Mouse (Mus musculus) ES-Bruce4 (cell line): ENCODE results near the gene Bend3. TPM values are rescaled to one million over a fixed set of nuclear protein-coding genes. Genes with fewer than 3 reads are reported as not detected.
A peak's percentile ranks its signal among the peaks of the same experiment; 100 is the strongest.

Source experiments
- H3K27ac ChIP-seq: 2 replicates; pipeline ENCODE4 v1.5.1; 2012; ENCODE audit warnings: low read length, inconsistent platforms; ENCODE audit not compliant: insufficient read depth
- H3K27me3 ChIP-seq: 2 replicates; pipeline ENCODE4 v1.6.1; 2012; ENCODE audit warnings: mild to moderate bottlenecking, low read length, inconsistent platforms; ENCODE audit not compliant: control insufficient read depth, poor library complexity, insufficient read depth, severe bottlenecking
- H3K36me3 ChIP-seq: 2 replicates; pipeline ENCODE4 v1.6.1; 2012; ENCODE audit warnings: inconsistent platforms, mild to moderate bottlenecking, low read length, moderate library complexity; ENCODE audit not compliant: control insufficient read depth, poor library complexity, insufficient read depth, severe bottlenecking
- H3K4me1 ChIP-seq: one replicate; pipeline ENCODE4 v1.8.1; 2011; ENCODE audit warnings: low read length; ENCODE audit not compliant: control insufficient read depth, insufficient read depth
- H3K4me3 ChIP-seq: 2 replicates; pipeline ENCODE4 v1.5.1; 2011; ENCODE audit warnings: low read depth, mild to moderate bottlenecking, low read length
- H3K9ac ChIP-seq: 2 replicates; pipeline ENCODE4 v1.6.1; 2012; ENCODE audit warnings: low read depth, mild to moderate bottlenecking, inconsistent platforms; ENCODE audit not compliant: poor library complexity, severe bottlenecking
- H3K9me3 ChIP-seq: replicated peaks from 2 replicates; pipeline ENCODE4 v1.6.1; 2012; ENCODE audit warnings: mild to moderate bottlenecking, low read length, inconsistent platforms; ENCODE audit not compliant: control insufficient read depth, poor library complexity, insufficient read depth, severe bottlenecking
- CTCF ChIP-seq: IDR thresholded peaks from one replicate; pipeline ENCODE4 v1.8.1; 2011; ENCODE audit warnings: low read depth, low read length
- EP300 ChIP-seq: IDR thresholded peaks from 2 replicates; pipeline ENCODE4 v1.6.1; 2011; ENCODE audit warnings: low read depth, low read length; ENCODE audit not compliant: insufficient read depth
- POLR2A ChIP-seq: IDR thresholded peaks from one replicate; pipeline ENCODE4 v1.8.1; 2011; ENCODE audit warnings: low read length; ENCODE audit not compliant: insufficient read depth
- polyA plus RNA-seq: library from polyadenylated mRNA; stranded (reverse); fragments of >200 nt; gene quantifications from 2 replicates; pipeline ENCODE4 v1.2.4, GENCODE M21; 2011; ENCODE audit warnings: low read depth; ENCODE audit not compliant: missing spikeins, insufficient read depth, insufficient read length

Gene Bend3
- polyA plus RNA-seq, 1 experiment: 18.2 TPM

DNA sequence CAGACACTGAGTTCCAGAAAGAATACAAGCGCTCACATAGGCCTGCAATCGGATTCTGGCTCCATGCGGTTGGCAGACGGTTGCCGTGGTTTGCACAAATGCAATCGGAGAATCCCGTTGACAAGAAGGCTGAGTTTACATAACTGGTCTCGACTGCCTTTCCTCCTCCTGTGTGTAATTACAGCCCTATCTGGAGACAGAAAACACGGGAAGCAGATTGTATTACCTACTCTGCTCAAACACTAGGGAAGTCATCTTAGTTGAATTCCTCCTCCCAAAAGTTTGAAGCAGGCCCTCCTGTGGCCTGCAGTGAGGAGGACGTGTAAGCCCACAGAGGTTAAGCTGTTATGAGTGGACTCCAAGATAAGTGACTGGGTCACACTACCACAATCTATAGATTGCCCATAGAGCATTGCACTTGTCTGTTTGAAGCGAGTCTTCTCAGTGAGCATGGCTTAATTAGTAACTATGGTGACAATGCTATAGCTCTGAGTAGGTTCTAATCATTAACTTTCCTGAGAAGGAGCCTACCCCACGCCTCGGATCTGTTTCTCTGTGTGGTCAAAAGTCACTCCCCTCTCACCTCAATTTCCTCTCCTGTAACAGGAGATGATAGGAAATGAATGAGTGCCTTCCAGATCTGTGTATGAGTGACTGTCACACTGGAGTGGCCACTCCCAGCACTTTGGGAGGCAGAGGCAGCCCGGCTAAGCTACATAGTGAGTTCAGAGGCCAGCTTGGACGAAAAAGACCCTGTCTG lies 37.5 kb upstream of the Bend3 start:
- Histone ChIP-seq H3K4me1 (peaks cover 5% of the 10 kb centered on the region), H3K27ac (no peak overlapping the region), H3K36me3 (no peaks in the 10 kb centered on the region), H3K9ac (no peak overlapping the region), H3K27me3 (no peaks in the 10 kb centered on the region), H3K4me3 (no peak overlapping the region), H3K9me3 (no peaks in the 10 kb centered on the region)
- no peak for TF ChIP-seq POLR2A
- no peak for TF ChIP-seq CTCF
- no peak for TF ChIP-seq EP300

- Histone ChIP-seq H3K9me3 (no peaks in the 10 kb centered on the region), H3K9ac (no peak overlapping the region), H3K27ac (no peak overlapping the region), H3K4me1 (no peaks in the 10 kb centered on the region), H3K36me3 (no peaks in the 10 kb centered on the region), H3K27me3 (no peaks in the 10 kb centered on the region), H3K4me3 (no peak overlapping the region)
- no peak for TF ChIP-seq EP300
- TF ChIP-seq CTCF: no peak
- no peak for TF ChIP-seq POLR2A
Observed at GRCm38 (mm10) chr10:43448656-43449055, 30.0 kb upstream of the Bend3 start.

DNA sequence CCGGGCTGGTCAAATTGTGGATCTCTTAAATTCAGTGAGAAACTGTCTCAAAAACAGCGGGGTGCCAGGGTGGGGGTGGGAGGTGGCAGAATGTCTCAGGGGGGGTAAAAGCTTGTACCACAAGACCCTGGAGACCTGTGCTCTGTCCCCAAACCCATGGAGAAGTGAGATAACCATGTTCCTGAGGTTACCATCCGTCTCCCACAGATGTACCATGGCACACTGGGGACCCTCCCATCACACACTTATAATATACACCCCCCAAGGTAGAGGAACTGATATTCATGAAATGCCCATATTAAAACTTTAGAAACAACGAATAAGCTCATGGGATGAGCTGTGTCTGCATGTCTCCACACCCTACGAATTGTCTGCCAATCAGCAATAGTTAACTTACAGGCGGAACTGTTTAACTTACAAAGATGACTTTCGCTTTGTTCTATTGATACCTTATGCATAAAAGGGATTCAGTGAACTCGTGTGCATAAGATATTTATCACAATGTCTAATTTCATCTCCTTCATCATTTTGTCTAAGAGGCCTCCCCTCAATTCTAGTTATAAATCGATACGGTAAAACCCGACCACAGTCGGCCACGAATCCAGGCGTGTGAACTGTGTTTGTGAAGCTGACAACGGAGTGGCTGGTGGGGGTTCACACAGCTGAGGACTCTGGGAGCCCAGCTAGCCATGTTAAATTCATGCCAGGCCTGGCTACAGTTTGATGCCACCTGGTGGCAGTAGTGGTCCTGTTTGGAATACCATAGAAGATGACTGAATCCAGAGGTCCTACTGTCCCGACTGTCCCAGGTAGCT lies 26.6 kb upstream of the Bend3 start:
- H3K27ac ChIP-seq: no peak overlapping the region
- H3K4me3 ChIP-seq: no peak overlapping the region
- no peaks in the 10 kb centered on the region for H3K9me3 ChIP-seq

DNA sequence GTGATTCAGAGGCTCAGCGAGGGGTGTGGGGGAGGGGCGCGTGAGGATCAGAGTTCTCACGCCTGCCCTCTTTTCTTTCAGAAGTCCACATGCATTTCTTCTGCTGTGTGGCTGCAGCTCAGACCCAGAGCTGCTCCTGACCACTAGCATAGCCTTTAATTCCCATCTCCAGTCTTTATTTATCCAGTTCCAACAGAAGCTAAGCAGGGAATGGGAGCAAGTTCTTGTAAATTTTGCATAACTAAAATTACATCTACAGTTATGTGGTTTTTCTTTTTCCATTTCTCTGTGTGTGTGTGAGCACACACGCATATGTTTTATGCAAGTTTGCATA lies 26.0 kb upstream of the Bend3 start:
- no peak overlapping the region for H3K9ac ChIP-seq
- H3K4me1 ChIP-seq: no peaks in the 10 kb centered on the region
- no peaks in the 10 kb centered on the region for H3K27me3 ChIP-seq
- H3K27ac ChIP-seq: no peak overlapping the region
- peaks cover 5% of the 10 kb centered on the region; the same call in 1 of the 2 replicates for H3K9me3 ChIP-seq
- no peak overlapping the region for H3K4me3 ChIP-seq
- no peak for TF ChIP-seq CTCF
- no peak for TF ChIP-seq EP300
- TF ChIP-seq POLR2A: no peak
- H3K36me3 ChIP-seq: no peaks in the 10 kb centered on the region

More for the DNA sequence above, 26.6 kb upstream of the Bend3 start:
- TF ChIP-seq CTCF: peak; percentile 59
- no peak for TF ChIP-seq POLR2A
- H3K27me3 ChIP-seq: no peaks in the 10 kb centered on the region
- no peaks in the 10 kb centered on the region for H3K36me3 ChIP-seq
- no peaks in the 10 kb centered on the region for H3K4me1 ChIP-seq
- no peak overlapping the region for H3K9ac ChIP-seq

DNA sequence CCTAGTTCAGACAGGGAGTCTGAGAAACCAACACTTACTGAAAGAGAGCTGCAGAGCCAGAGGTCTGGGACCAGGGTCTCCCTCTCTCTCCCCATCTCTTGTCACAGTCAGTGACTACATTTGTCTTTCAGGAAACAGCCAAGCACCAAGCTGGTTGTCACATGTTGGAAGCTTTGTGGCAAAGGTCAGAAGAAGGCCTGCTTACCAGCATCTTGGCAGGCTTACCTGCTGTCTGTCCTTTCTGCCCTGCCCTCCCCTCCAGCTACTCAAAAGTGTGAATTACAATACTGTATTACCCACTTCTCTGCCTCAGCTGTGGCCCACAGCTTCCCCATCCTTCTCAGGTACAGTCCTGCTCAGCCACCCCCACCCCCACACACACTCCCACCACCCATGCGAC lies 24.4 kb upstream of the Bend3 start:
- H3K4me3 ChIP-seq: no peak overlapping the region
- no peaks in the 10 kb centered on the region for H3K27me3 ChIP-seq
- no peaks in the 10 kb centered on the region for H3K36me3 ChIP-seq
- H3K27ac ChIP-seq: no peak overlapping the region
- TF ChIP-seq EP300 (no peak), POLR2A (no peak), CTCF (no peak)
- H3K4me1 ChIP-seq: no peaks in the 10 kb centered on the region
- no peak overlapping the region for H3K9ac ChIP-seq
- peaks cover 5% of the 10 kb centered on the region; the same call in 1 of the 2 replicates for H3K9me3 ChIP-seq

- H3K9ac ChIP-seq: no peak overlapping the region
- no peaks in the 10 kb centered on the region for H3K36me3 ChIP-seq
- no peaks in the 10 kb centered on the region for H3K4me1 ChIP-seq
- H3K27ac ChIP-seq: no peak overlapping the region
- H3K27me3 ChIP-seq: no peaks in the 10 kb centered on the region
- peaks cover 5% of the 10 kb centered on the region; the same call in 1 of the 2 replicates for H3K9me3 ChIP-seq
- no peak for TF ChIP-seq POLR2A
- TF ChIP-seq CTCF: no peak
- no peak for TF ChIP-seq EP300
- H3K4me3 ChIP-seq: no peak overlapping the region
Observed at GRCm38 (mm10) chr10:43454671-43455070, 24.0 kb upstream of the Bend3 start.
